Mouse (Mus musculus) embryonic facial prominence, embryonic 15.5 days (tissue): ENCODE measurements around the gene Eif4g3. TPM values are rescaled to one million over a fixed set of nuclear protein-coding genes. Genes with fewer than 3 reads are reported as not detected.

Experiments
- ATAC-seq: fragments of 200-750 bp; cut with Nextera tagmentation; 2 replicates; pipeline ENCODE4 v1.8.0; 2017; ENCODE audit warnings: low read depth, moderate TSS enrichment; ENCODE audit not compliant: insufficient number of reproducible peaks, low FRiP score, low TSS enrichment
- H3K27ac ChIP-seq: fragments of 300-500 bp; sonication (generic); replicated peaks from 2 replicates; pipeline ENCODE4 v1.5.1; 2015; ENCODE audit warnings: mild to moderate bottlenecking, inconsistent platforms
- H3K27me3 ChIP-seq: fragments of 300-500 bp; sonication (generic); 2 replicates; pipeline ENCODE4 v1.6.1; 2015; ENCODE audit warnings: inconsistent platforms
- H3K36me3 ChIP-seq: fragments of 300-500 bp; sonication (generic); 2 replicates; pipeline ENCODE4 v1.6.1; 2015; ENCODE audit warnings: mild to moderate bottlenecking, inconsistent platforms
- H3K4me1 ChIP-seq: fragments of 300-500 bp; sonication (generic); 2 replicates; pipeline ENCODE4 v1.6.1; 2015; ENCODE audit warnings: inconsistent platforms
- H3K4me2 ChIP-seq: fragments of 300-500 bp; sonication (generic); replicated peaks from 2 replicates; pipeline ENCODE4 v1.6.1; 2015; ENCODE audit warnings: mild to moderate bottlenecking, inconsistent platforms
- H3K4me3 ChIP-seq: fragments of 300-500 bp; sonication (generic); replicated peaks from 2 replicates; pipeline ENCODE4 v1.5.1; 2015; ENCODE audit warnings: mild to moderate bottlenecking, inconsistent platforms
- H3K9ac ChIP-seq: fragments of 300-500 bp; sonication (generic); 2 replicates; pipeline ENCODE4 v1.6.1; 2015; ENCODE audit warnings: inconsistent platforms
- H3K9me3 ChIP-seq: fragments of 300-500 bp; sonication (generic); replicated peaks from 2 replicates; pipeline ENCODE4 v1.6.1; 2016; ENCODE audit warnings: inconsistent platforms
- WGBS: fragments of 180-500 bp; shearing (Covaris S2); methylation state at CpG from one replicate; pipeline ENCODE4 v1.1.7; 2015; 5-methylcytosine and 5-hydroxymethylcytosine counted together
- polyA plus RNA-seq: library from polyadenylated mRNA; unstranded; fragments of >200 nt; fragmentation: Nextera tagmentation; extraction: Ambion mirVana; gene quantifications from 2 replicates; pipeline ENCODE4 v1.2.1, GENCODE M21; 2015

Eif4g3 gene
- polyA plus RNA-seq, 1 experiment from 2014 or later, result 36.2 TPM

DNA sequence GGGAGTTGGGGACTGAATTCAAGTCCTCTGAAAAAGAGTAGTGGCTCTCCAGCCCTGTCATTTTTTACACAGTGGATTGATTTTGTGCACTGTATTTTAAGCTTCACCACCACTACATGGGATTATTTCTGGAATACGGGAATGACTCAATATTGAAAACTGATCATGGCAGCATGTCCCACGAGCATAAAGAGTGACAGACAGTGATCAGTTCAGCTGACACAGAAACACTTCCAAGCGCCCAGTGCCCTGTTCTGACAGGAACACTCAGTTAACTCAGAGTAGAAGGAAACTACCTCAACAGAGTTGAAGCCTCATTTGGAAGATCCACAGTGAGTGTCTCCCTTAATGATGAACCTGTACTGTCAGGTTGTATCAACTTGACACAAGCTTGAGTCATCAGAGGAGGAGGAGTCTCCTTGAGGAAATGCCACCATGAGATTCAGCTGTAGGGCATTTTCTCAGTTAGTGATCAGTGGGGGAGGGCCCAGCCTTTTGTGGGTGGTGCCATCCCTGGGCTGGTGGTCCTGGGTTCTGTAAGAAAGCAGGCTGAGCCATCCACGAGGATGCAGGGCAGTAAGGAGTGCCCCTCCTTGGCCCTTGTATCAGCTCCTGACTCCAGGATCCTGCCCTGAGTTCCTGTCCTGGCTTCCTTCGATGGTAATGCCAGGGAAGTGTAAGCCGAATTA lies 82.2 kb downstream of the Eif4g3 start:
- Histone ChIP-seq H3K27me3 (no peaks in the 10 kb centered on the region), H3K4me3 (no peak overlapping the region), H3K36me3 (peaks cover 22% of the 10 kb centered on the region), H3K9me3 (no peaks in the 10 kb centered on the region), H3K27ac (no peak overlapping the region; the same call in 1 of the 2 replicates), H3K4me1 (peaks cover 5% of the 10 kb centered on the region), H3K4me2 (no peak overlapping the region), H3K9ac (no peak overlapping the region)
- no peak for ATAC-seq
- 55% methylated on average over 6 of the region's 6 CpGs for WGBS

DNA sequence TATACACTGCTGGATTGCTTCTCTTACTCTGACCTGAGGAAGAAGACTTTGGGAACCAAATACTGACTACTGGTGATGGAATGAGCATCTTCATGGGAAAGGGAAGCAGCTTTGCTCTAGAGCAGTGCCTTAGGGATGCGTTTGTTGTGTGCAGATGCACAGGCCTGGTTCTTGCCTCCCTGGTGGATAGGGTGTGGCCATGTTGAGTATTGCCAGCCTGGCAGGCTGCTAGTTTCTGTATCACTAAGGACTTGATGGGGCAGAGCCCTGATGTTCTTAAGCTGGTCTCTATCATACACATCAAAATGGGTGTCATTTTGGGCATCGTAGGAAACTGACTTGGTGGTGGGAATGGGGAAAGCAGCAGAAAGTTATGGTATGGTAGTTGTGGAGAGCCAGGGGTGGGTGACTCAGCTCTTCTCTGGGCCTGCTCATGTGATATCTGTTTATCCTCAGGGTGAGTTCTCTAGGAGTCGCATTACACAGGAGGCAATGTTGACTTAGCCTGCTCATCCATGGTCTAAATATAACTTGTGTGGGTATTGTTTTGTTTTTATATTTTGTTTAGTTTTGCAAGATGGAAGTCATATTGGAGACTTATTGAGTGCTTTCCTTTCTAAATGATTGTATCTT lies 85.0 kb downstream of the Eif4g3 start:
- ATAC-seq, result no peak
- Histone ChIP-seq H3K27me3 (no peaks in the 10 kb centered on the region), H3K4me3 (no peak overlapping the region), H3K9ac (no peak overlapping the region), H3K4me2 (no peak overlapping the region), H3K27ac (no peak overlapping the region), H3K9me3 (no peaks in the 10 kb centered on the region), H3K36me3 (peaks cover 17% of the 10 kb centered on the region), H3K4me1 (peaks cover 5% of the 10 kb centered on the region)
- 82% methylated on average over 3 of the region's 3 CpGs for WGBS

DNA sequence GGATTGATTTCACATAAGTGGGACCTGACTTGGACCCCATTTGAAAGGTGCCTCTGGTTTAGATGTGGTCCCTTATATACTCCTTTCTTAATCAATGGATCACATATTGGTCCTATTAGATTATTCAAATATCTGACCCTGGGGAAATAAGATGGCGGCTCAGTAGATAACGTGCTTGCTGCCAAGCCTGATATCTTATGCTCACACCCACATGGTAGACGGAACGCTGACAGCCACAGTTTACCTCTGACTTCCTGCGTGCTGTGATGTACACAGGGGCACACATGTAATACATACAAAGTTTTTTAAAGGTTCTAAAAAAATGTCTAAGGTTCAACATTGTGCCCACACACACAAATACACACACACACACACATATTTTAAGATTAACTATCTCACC lies 86.4 kb downstream of the Eif4g3 start:
- Histone ChIP-seq H3K36me3 (peaks cover 32% of the 10 kb centered on the region), H3K27ac (no peak overlapping the region), H3K4me2 (no peak overlapping the region), H3K27me3 (no peaks in the 10 kb centered on the region), H3K9ac (no peak overlapping the region), H3K4me3 (no peak overlapping the region), H3K4me1 (peaks cover 5% of the 10 kb centered on the region; the same call in 1 of the 2 replicates), H3K9me3 (no peaks in the 10 kb centered on the region)
- ATAC-seq, result no peak
- WGBS, result 95% methylated on average over 5 of the region's 5 CpGs

DNA sequence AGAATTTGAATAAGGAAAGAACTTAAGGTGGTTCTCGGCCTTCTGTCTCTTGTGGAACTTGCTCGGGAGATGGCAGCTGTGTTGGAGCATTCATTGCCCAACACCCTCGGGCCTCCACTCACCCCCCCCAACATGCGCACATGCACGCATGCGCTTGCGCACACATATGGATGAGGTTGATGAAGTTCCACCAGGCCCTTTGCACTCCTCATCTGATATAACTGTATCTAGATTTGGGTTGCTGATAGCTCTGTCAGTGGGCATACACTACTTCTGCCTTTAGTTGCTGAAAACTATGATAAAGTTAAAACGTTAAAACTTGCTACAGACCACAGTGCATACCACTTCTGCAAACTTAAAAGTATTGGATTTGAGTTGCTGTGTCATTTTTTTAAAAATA lies 89.6 kb downstream of the Eif4g3 start:
- no peak overlapping the region for H3K4me2 ChIP-seq
- no peak overlapping the region for H3K27ac ChIP-seq
- H3K4me3 ChIP-seq, result no peak overlapping the region
- H3K9me3 ChIP-seq, result no peaks in the 10 kb centered on the region
- no peak for ATAC-seq
- WGBS, result 86% methylated on average over 8 of the region's 8 CpGs
- H3K4me1 ChIP-seq, result peaks cover 4% of the 10 kb centered on the region; the same call in 1 of the 2 replicates
- H3K36me3 ChIP-seq, result peaks cover 49% of the 10 kb centered on the region
- no peaks in the 10 kb centered on the region for H3K27me3 ChIP-seq
- H3K9ac ChIP-seq, result no peak overlapping the region

DNA sequence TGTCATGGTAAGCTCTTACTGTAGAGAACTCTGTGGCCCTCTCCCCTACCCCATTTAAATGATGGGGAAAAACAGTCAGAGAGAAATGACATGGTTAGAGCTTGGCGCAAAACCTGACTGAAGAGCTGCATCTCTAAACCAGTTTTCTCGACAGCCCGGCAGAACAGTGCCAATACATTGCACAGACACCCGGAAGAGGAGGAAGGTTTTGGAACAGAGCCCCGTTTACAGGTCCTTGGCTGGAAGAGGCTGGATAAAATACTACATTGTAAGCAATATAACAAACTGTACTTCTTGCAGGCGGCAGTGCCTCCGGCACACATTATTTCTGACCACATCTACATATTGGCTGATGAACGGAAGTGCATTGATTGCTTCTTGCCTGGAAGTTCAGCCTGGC lies 91.3 kb downstream of the Eif4g3 start:
- no peak for ATAC-seq
- WGBS, result 83% methylated on average over 8 of the region's 8 CpGs
- no peak overlapping the region for H3K9ac ChIP-seq
- H3K4me1 ChIP-seq, result no peaks in the 10 kb centered on the region
- no peak overlapping the region for H3K4me2 ChIP-seq
- no peaks in the 10 kb centered on the region for H3K9me3 ChIP-seq
- no peak overlapping the region for H3K4me3 ChIP-seq
- no peak overlapping the region for H3K27ac ChIP-seq
- H3K36me3 ChIP-seq, result peaks cover 37% of the 10 kb centered on the region; the same call in 1 of the 2 replicates
- no peaks in the 10 kb centered on the region for H3K27me3 ChIP-seq

DNA sequence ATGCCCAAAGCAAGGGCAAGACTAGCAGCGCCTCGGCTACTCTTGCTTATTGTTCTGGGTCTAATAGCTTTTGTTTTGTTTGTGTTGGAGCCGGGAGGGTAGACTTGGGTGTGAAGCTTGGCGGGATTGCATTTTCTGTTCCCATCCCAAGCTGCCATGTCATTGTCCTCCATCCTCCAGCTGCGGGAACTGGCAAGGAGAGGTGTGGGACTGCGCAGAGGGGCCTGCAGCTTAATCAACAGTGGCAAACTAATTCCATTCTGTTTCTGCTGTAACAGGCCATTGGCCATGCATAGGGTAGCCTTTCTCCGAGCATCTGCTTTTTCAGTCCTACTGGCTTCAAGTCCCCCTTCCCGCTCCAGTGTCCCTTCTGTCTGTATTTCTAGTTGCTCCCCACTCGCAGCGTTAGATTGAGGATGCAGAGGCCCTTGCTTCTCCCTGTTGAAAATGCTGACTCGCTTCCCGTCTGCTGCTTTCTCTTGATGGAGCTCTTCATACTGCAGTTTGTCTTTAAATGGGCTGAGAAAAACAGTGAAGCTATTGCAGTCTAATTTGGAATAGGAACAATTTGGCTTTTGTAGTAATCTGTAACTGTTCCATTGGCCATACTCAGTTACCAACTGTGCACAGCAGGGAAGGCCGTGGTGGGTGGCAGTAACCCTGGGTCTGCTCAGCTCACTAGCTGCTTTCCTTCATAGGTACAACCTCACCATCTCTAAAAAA lies 92.2 kb downstream of the Eif4g3 start:
- ATAC-seq, result no peak
- Histone ChIP-seq H3K4me1 (no peaks in the 10 kb centered on the region), H3K9me3 (no peaks in the 10 kb centered on the region), H3K27me3 (no peaks in the 10 kb centered on the region), H3K4me2 (no peak overlapping the region), H3K36me3 (peaks cover 35% of the 10 kb centered on the region; the same call in 1 of the 2 replicates), H3K4me3 (no peak overlapping the region), H3K9ac (no peak overlapping the region), H3K27ac (no peak overlapping the region)
- WGBS, result 87% methylated on average over 13 of the region's 13 CpGs

DNA sequence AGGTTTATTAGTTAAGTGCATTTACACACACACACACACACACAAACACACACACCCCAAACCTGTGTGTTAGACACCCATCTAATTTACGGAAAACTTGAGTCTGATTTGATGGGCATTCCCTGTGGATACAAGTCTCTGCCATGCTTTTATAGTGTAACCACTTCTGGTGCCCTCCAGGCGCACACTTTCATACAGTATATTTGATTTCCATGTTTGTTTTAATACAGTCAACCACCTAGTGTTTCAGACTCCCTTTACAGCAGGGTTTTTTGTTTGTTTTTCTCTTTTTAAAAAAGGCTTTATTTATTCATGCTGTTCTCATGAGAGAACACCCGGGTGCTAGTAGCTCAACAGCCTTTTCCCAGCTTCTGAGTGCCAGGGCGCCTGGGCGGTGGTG lies 94.1 kb downstream of the Eif4g3 start:
- no peak overlapping the region for H3K27ac ChIP-seq
- H3K4me1 ChIP-seq, result no peaks in the 10 kb centered on the region
- no peaks in the 10 kb centered on the region for H3K27me3 ChIP-seq
- no peak overlapping the region for H3K4me3 ChIP-seq
- no peak overlapping the region for H3K4me2 ChIP-seq
- no peak overlapping the region for H3K9ac ChIP-seq
- H3K36me3 ChIP-seq, result peaks cover 35% of the 10 kb centered on the region; the same call in 1 of the 2 replicates
- H3K9me3 ChIP-seq, result no peaks in the 10 kb centered on the region
- ATAC-seq, result no peak
- 88% methylated on average over 5 of the region's 5 CpGs for WGBS

DNA sequence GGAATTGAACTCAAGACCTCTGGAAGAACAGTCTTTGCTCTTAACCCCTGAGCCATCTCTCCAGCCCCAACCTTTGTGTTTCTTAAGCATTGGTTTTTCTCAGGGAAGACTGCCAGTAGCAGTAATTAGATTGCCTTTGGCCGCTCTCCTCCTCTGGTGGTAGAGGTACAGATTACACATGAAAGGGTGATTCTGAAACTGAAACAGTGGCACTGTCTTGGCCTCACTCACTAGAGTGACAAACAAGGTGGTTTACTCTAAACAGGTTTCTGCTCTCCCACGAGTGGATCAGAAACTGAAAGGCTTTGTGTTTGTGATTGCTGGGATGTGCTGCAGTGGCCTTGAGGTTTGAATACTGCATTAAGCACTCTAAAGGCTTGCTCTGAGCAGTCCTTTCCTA lies 96.7 kb downstream of the Eif4g3 start:
- no peaks in the 10 kb centered on the region for H3K4me1 ChIP-seq
- no peaks in the 10 kb centered on the region for H3K27me3 ChIP-seq
- no peak overlapping the region for H3K4me2 ChIP-seq
- WGBS, result 67% methylated on average over 2 of the region's 2 CpGs
- ATAC-seq, result no peak
- H3K9ac ChIP-seq, result no peak overlapping the region
- H3K4me3 ChIP-seq, result no peak overlapping the region
- H3K36me3 ChIP-seq, result 0 out of 2 replicates have a peak, but pooled peaks cover 17% of the 10 kb centered on the region
- no peak overlapping the region for H3K27ac ChIP-seq
- H3K9me3 ChIP-seq, result no peaks in the 10 kb centered on the region

DNA sequence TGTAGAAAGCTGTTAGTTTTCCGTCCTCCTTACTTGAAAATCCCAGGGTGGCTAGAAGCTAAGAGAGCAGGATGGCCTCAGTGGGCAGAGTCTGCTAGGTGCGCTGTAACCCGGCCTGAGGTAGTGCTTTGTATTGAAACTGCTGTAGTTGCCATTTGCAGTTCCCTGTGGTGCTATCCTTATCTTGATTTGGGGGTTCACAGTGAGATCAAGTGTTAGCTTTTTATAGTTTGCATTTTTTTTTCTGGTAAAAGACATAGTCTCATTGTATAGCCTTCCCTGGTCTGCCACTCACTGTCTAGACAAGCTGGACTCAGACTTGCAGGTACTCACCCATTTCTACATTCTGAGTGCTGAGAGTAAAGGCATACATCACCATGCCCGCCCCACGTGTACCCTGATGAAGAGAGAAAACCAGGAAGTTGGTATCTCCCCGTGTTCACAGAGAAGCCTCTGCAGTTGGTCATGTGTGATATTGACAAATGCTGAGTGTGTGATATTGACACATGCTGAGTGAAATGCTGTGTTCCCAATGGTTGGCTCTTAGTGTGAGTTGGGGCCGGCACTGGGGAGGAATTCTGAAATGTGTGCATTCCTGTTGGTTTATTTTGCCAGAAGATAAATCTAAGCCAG lies 98.9 kb downstream of the Eif4g3 start:
- Histone ChIP-seq H3K4me1 (no peaks in the 10 kb centered on the region), H3K4me3 (no peak overlapping the region), H3K9ac (no peak overlapping the region), H3K27ac (no peak overlapping the region), H3K36me3 (peaks cover 6% of the 10 kb centered on the region), H3K27me3 (no peaks in the 10 kb centered on the region), H3K9me3 (no peaks in the 10 kb centered on the region), H3K4me2 (no peak overlapping the region)
- WGBS, result 88% methylated on average over 7 of the region's 7 CpGs
- no peak for ATAC-seq

DNA sequence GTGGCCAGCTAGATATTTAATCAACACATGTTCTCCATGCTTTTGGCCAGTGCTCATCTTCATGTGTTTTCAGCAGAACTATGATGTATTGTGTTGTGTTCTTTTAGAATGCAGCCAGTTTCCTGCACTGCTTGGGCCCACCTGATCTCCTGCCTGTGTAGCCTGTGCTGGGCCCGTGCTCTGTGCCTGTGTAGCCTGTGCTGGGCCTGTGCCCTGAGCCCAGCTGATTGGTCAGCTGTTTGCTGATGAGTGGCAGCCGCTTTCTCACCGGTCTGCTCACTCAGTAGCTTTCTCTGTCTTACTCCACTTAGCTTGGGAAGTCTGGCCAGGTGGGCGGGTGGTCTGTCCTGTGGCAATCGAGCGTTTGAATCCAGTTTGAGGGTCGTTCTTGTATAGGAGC lies 107.6 kb downstream of the Eif4g3 start:
- H3K4me1 ChIP-seq, result no peaks in the 10 kb centered on the region
- H3K4me3 ChIP-seq, result no peak overlapping the region
- H3K36me3 ChIP-seq, result peaks cover 75% of the 10 kb centered on the region
- no peak overlapping the region for H3K4me2 ChIP-seq
- no peak overlapping the region for H3K9ac ChIP-seq
- no peaks in the 10 kb centered on the region for H3K27me3 ChIP-seq
- no peak overlapping the region for H3K27ac ChIP-seq
- no peaks in the 10 kb centered on the region for H3K9me3 ChIP-seq
- no peak for ATAC-seq
- WGBS, result 70% methylated on average over 7 of the region's 7 CpGs

DNA sequence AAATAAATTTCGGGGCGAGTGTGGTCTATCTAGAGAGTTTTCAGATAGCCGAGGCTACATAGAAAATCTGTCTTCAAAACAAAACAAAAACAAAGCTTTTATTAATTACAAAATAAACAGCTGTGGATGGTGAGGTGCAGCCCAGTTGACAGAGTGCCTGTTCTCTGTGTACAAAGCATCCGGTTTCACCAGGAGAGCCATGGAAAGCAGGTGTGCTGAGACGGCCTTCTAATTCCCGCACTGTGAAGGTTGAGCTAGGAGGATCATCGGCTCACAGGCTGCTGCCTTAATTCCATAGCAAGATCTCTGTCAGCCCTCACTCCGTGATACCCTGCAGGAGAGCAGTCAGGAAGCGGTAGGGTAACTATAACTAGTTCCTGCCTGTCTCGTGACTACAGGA lies 109.0 kb downstream of the Eif4g3 start:
- Histone ChIP-seq H3K9ac (no peak overlapping the region), H3K27ac (no peak overlapping the region), H3K4me1 (no peaks in the 10 kb centered on the region), H3K9me3 (no peaks in the 10 kb centered on the region), H3K4me3 (no peak overlapping the region), H3K36me3 (peaks cover 81% of the 10 kb centered on the region), H3K27me3 (no peaks in the 10 kb centered on the region), H3K4me2 (no peak overlapping the region)
- ATAC-seq, result 0 out of 2 replicates have a peak, but pooled peaks have one; percentile 47
- 78% methylated on average over 10 of the region's 10 CpGs for WGBS
